Mouse (Mus musculus) T-helper 2 cell (primary cell): Measurements from ENCODE around the gene Slc24a3.

Experiments
- in situ Hi-C: fragments of 300-600 bp; cut with MboI, MseI; formaldehyde crosslinking; loops from one replicate; pipeline ENCODE4 v1.15.1; 2025; ENCODE audit warnings: high pct_unique_total_duplicates

Slc24a3 gene

GRCm38 (mm10) chr2:145167664-145168360 lies at the start of gene Slc24a3:
TSS of gene Slc24a3 (plus strand) at chr2:145167754.
- in situ Hi-C loops, result loop anchor here (10.0 to 25.0 kb wide), 3 partner anchors 347 to 831 kb away; partner anchors contain the start of gene Ovol2

DNA sequence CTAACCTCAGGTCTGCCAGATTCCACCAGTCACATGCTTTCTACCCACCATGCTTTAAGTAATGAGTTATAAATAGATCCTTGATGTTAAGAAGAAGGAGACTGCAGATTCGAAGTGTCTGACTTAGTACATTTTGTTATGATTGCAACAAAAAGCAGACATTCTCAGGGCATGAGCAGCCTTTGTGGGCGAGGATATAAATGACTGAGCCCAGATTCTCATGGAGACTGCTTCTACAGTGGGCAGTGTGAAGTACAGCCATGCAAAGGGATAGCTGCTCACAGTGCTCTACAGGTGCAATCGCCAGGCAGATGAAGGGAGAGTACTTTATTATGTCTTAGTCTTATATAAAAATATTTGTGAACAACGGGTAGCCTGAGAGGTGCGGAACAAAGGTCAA lies 49.8 kb upstream of the Slc24a3 start:
- in situ Hi-C loops, result no loop called here

DNA sequence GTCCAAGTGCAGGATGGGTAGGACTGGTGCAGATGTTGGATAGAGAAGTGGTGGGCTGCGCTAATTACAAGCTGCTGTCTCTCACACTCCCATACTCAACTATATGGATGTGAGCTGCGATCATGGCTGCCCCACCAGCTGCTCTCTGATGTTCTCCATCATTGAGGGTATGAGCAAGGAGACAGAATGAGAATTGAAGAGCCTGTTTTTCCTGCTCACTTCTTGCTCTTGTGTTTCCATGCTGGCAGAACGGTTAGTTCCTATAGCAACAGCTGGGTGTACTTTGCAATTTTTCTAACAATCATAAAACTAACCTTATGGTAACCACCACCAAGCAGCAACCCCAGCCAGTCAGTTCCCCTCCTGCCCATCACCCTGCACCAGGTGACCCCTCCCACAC lies 39.8 kb upstream of the Slc24a3 start:
- in situ Hi-C loops, result no loop called here

GRCm38 (mm10) chr2:145136625-145137291 lies 30.8 kb upstream of the Slc24a3 start:
- in situ Hi-C loops, result no loop called here

DNA sequence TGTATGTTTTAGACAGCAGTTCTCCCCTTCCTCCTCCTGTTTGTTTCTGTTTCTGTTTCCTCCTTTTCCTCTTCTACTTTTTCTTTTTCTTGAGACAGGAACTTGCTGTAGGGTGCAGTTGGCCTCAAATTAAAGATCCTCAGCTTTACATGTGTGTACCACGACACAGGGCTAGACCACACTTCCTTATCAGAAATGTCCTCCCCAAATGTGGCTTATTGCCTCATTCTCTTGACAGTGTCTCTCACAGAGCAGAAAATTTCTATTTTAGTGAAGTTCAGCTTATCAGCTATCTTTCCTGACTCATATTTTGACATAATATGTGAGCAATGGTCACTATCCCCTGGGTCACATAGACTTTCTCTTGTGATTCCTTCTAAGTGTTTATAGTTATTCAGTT lies 17.1 kb upstream of the Slc24a3 start:
- in situ Hi-C loops, result loop anchor here (25.0 kb wide), 1 partner anchor 813 kb away; the partner anchor contains the start of gene Ovol2

DNA sequence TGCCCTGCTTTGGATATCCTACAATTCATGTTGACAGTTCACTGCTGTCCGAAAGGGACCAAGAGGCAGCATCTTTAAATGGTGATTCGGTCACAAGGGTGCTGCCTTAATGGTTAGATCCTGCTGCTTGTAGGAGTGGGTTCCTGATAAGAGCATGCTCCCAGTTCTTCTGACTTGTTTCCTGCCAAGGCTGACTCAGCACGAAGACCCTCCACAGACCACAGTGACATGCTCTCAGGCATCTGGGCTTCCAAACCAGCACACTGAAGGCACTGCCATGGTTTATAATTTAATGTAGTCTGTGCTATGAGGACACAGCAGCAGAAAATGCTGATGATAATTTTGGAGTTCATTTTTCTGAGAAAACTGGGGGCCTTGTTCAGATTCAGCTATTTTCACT lies 16.7 kb upstream of the Slc24a3 start:
- in situ Hi-C loops, result loop anchor here (25.0 kb wide), 1 partner anchor 814 kb away; the partner anchor contains the start of gene Ovol2

- in situ Hi-C loops, result loop anchor here (25.0 kb wide), 1 partner anchor 815 kb away; the partner anchor contains the start of gene Ovol2
Measured at GRCm38 (mm10) chr2:145152281-145152680, 15.3 kb upstream of the Slc24a3 start.

DNA sequence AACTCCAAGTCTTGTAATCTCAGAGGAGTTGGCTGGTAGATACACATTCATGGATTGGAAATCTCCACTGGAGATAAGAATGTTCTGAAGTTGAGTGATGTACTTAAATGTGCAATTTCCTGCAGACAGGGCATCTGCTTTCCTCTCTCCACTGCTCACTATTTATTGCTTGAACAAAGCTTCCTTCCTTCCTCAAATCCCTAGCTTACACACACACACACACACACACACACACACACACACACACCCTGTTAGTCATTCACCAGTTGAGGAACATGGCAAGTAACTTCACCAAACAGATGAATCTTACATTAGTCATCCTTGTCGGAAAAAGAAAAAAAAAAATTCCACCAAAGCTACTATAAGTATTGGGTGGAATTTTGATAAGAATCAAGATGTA lies 8.6 kb upstream of the Slc24a3 start:
- in situ Hi-C loops, result loop anchor here (25.0 kb wide), 1 partner anchor 822 kb away; the partner anchor contains the start of gene Ovol2

- in situ Hi-C loops, result loop anchor here (10.0 to 25.0 kb wide), 3 partner anchors 354 to 824 kb away; partner anchors contain the start of gene Ovol2
Measured at GRCm38 (mm10) chr2:145161046-145161700, 6.4 kb upstream of the Slc24a3 start.

GRCm38 (mm10) chr2:145164086-145164485 lies 3.5 kb upstream of the Slc24a3 start:
- in situ Hi-C loops, result loop anchor here (10.0 to 25.0 kb wide), 3 partner anchors 351 to 827 kb away; partner anchors contain the start of gene Ovol2

DNA sequence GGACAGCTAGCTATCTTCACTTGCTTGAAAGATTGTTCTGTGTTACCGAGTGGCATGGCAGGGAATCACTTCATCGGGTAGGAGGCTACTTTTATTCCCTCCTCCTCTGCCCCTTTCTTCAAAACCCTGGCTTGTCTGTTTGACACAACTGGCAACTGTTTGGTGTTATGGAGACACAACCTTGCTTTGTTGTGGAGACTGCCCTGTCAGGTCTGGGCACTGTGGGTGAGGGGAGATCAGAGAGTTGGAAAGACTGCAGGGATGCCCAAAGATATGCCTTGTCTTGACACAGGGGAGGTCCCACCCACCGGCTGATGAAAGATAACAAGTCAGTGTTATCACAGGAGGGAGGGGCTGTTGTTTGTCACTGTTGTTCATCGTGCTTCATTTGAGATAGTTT lies 3.0 kb upstream of the Slc24a3 start:
- in situ Hi-C loops, result loop anchor here (10.0 to 25.0 kb wide), 3 partner anchors 350 to 827 kb away; partner anchors contain the start of gene Ovol2

- in situ Hi-C loops, result loop anchor here (10.0 to 25.0 kb wide), 3 partner anchors 350 to 828 kb away; partner anchors contain the start of gene Ovol2
Measured at GRCm38 (mm10) chr2:145165076-145165475, 2.5 kb upstream of the Slc24a3 start.

- in situ Hi-C loops, result loop anchor here (10.0 to 25.0 kb wide), 3 partner anchors 349 to 829 kb away; partner anchors contain the start of gene Ovol2
Measured at GRCm38 (mm10) chr2:145165854-145166253, 1.7 kb upstream of the Slc24a3 start.

DNA sequence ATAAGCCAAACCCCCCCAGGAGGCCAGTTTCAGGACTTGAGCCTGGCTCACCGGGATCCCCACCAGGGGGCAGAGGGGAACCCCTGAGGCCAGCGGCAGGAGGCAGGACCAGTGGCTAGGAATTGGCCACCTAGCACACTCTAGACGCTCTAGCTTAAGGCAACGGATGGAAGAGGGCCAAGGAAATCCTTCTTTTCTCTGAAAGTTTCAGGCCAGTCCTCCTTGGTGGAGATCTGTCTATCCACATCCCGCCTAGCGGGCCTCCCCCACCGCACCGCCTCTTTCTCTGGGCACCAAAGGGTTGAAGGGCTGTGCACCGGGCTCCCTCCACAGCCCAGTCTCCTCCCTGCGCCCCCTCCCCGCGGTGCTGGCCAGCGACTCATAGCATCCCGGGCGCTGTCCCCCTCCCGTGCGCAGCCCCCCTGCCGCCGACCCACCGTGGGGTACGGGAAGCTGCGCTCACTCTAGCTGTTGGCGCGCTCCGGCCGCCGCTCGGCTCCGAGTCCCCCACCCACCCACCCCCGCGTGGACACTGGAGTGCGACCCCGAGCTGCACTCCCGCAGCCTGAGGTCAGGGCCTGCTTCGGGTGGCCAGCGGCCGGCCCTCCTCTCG lies 397 bp upstream of the Slc24a3 start:
- in situ Hi-C loops, result loop anchor here (10.0 to 25.0 kb wide), 3 partner anchors 348 to 830 kb away; partner anchors contain the start of gene Ovol2

- in situ Hi-C loops, result loop anchor here (10.0 to 25.0 kb wide), 3 partner anchors 346 to 831 kb away; partner anchors contain the start of gene Ovol2
Measured at GRCm38 (mm10) chr2:145168405-145168971, 934 bp downstream of the Slc24a3 start.

DNA sequence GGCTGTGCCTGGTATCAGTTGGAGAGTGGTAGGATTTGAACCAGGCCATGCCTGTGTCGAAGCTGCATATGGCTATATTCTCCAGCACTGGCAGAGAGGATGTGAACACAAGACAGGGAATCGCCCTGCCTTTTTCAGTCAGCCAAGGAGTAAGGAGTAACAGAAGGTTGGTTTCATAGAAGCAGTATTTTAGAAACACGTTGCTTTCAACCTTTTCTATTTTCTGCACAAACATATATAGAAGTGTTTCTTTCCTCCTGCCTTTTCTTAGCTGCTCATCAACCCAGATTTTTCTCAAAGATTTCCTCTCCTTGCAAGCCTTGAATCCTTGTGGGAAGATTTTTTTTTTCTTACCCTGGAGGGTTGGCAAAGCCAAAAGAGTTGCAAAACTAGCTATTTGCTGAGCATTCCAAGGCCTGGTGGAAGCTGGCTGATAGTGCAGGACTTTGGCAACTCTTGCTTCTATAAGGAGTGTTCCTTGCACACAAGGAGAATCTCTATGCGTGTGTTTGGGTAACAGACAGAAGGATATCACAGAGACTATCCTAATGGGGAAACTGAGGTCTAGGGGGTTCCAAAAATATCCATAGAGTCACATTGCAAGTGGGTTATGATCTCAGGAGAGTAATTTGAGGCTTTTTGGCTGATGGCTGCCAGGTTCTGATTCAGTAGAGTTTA lies 5.6 kb downstream of the Slc24a3 start:
- in situ Hi-C loops, result loop anchor here (25.0 kb wide), 1 partner anchor 836 kb away; the partner anchor contains the start of gene Ovol2

DNA sequence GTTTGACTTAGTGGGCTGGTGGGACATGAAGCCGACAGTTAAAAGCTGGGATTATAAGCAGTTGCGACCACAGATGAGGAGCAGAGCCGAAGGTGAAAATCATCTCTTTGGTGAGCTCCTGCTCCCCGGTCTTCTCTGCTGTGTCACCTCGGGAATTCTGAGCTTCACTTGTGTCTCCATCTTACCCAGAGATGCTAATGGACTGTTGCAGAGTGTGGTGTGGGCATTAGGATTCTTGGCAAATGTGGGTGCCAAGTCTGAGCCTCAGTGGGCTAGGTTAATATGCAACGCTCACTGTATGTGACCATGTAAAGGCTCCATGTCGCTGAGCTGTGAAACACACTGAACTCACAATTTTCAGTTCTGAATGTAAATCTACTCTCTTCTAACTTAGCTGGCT lies 7.5 kb downstream of the Slc24a3 start:
- in situ Hi-C loops, result loop anchor here (25.0 kb wide), 1 partner anchor 712 kb away; no protein-coding TSS in a partner anchor

GRCm38 (mm10) chr2:145182410-145182809 lies 14.9 kb downstream of the Slc24a3 start:
- in situ Hi-C loops, result loop anchor here (25.0 kb wide), 1 partner anchor 705 kb away; no protein-coding TSS in a partner anchor

GRCm38 (mm10) chr2:145188828-145189227 lies 21.3 kb downstream of the Slc24a3 start:
- in situ Hi-C loops, result loop anchor here (25.0 kb wide), 1 partner anchor 698 kb away; no protein-coding TSS in a partner anchor

GRCm38 (mm10) chr2:145196043-145196442 lies 28.5 kb downstream of the Slc24a3 start:
- in situ Hi-C loops, result loop anchor here (25.0 kb wide), 1 partner anchor 691 kb away; no protein-coding TSS in a partner anchor
